Mouse (Mus musculus): Measurements from ENCODE around the gene Wnt2. TPM values are rescaled to one million over a fixed set of nuclear protein-coding genes. Genes with fewer than 3 reads are reported as not detected.

Gene Wnt2
- polyA plus RNA-seq, 1 experiment from 2014 or later, result 1.9 TPM

DNA sequence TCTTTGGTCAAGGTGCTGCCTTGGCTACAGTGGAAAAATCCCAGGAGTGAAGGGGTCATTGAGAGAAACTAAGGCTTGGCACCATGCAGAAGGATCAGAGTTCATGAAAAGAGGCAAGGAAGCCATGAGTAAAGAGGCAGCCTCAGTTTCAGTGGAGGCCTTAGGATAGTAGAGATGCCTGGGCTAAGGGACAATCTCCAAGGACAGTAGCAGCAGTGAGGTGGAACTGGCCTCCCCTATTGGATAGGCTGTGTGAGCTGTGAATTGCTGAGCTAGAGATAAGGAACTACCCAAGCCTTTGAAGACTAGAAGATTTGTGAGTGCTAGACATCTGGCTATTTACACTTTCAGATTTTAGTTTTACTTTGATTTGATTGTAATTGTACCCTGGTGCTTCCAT is 59.0 kb downstream of the Wnt2 start:
- ATAC-seq (ENCODE audit: insufficient number of reproducible peaks, low FRiP score, low TSS enrichment, low read depth), result no peak
- no peak overlapping the region for H3K27ac ChIP-seq (replicated peaks; ENCODE audit: low read depth, low read length)
- no peak overlapping the region for H3K9ac ChIP-seq (ENCODE audit: low read length)
- no peaks in the 10 kb centered on the region for H3K36me3 ChIP-seq (ENCODE audit: control insufficient read depth, insufficient read depth, low read length)
- no peak overlapping the region for H3K4me2 ChIP-seq (ENCODE audit: low read depth, severe bottlenecking)
- no peaks in the 10 kb centered on the region for H3K9me3 ChIP-seq (ENCODE audit: control insufficient read depth, low read length)
- H3K4me3 ChIP-seq (ENCODE audit: low read depth, low read length), result no peak overlapping the region
- no peak for DNase-seq (ENCODE audit: low spot score)
- no peaks in the 10 kb centered on the region for H3K27me3 ChIP-seq (ENCODE audit: control insufficient read depth, insufficient read depth, low read length)
- H3K4me1 ChIP-seq (ENCODE audit: control insufficient read depth, insufficient read depth, low read length), result no peaks in the 10 kb centered on the region

- Histone ChIP-seq H3K27me3 (ENCODE audit: control insufficient read depth, insufficient read depth, low read length) (no peaks in the 10 kb centered on the region), H3K36me3 (ENCODE audit: control insufficient read depth, insufficient read depth, low read length) (no peaks in the 10 kb centered on the region), H3K9me3 (ENCODE audit: control insufficient read depth, low read length) (no peaks in the 10 kb centered on the region), H3K4me3 (ENCODE audit: low read depth, low read length) (no peak overlapping the region), H3K4me1 (ENCODE audit: control insufficient read depth, insufficient read depth, low read length) (no peaks in the 10 kb centered on the region; the same call in 1 of the 2 replicates), H3K9ac (ENCODE audit: low read length) (no peak overlapping the region), H3K27ac (replicated peaks; ENCODE audit: low read depth, low read length) (no peak overlapping the region), H3K4me2 (ENCODE audit: low read depth, severe bottlenecking) (no peak overlapping the region)
- DNase-seq (ENCODE audit: low spot score) (no peak), ATAC-seq (ENCODE audit: insufficient number of reproducible peaks, low FRiP score, low TSS enrichment, low read depth) (no peak)
- WGBS, result 78% methylated on average over 1 of the region's 1 CpGs
These were observed 60.6 kb downstream of the Wnt2 start for GRCm38 (mm10) chr6:17969815-17970214.

DNA sequence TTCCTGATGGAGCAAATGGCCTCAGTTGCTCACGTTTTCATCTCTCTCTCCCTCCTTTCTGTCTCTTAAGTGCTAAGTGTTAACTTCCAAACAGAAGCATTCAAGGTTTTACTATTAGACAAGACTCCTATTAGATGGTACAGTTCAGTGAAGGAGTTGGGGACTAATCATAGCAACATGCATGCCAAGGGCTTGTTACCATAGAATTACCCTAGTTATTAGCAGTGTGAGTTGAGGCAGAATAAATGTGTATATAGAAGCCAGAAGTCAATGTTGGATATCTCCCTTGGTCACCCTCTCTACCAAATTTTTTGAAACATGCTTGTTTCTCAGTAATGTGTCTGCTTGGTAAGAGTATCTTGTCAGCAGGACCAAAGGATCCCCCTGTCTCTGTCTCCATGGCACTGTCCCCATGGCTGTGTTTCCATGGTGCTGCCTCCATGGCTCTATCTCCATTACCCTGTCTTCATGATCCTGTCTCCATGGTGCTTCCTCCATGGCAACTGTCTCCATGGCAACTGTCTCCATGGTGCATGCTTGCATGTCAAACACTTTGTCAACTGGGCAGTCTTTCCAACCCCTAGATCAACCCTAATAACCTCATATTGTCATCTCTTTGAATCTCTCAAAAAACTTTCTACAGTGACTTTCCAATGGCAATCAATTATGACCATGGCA is 61.8 kb downstream of the Wnt2 start:
- DNase-seq (ENCODE audit: low spot score) (no peak), ATAC-seq (ENCODE audit: insufficient number of reproducible peaks, low FRiP score, low TSS enrichment, low read depth) (no peak)
- Histone ChIP-seq H3K4me3 (ENCODE audit: low read depth, low read length) (no peak overlapping the region), H3K4me2 (ENCODE audit: low read depth, severe bottlenecking) (no peak overlapping the region), H3K27me3 (ENCODE audit: control insufficient read depth, insufficient read depth, low read length) (no peaks in the 10 kb centered on the region), H3K9me3 (ENCODE audit: control insufficient read depth, low read length) (no peaks in the 10 kb centered on the region), H3K27ac (replicated peaks; ENCODE audit: low read depth, low read length) (no peak overlapping the region), H3K4me1 (ENCODE audit: control insufficient read depth, insufficient read depth, low read length) (no peaks in the 10 kb centered on the region; the same call in 1 of the 2 replicates), H3K36me3 (ENCODE audit: control insufficient read depth, insufficient read depth, low read length) (no peaks in the 10 kb centered on the region), H3K9ac (ENCODE audit: low read length) (no peak overlapping the region)
- WGBS, result 79% methylated on average over 1 of the region's 1 CpGs

DNA sequence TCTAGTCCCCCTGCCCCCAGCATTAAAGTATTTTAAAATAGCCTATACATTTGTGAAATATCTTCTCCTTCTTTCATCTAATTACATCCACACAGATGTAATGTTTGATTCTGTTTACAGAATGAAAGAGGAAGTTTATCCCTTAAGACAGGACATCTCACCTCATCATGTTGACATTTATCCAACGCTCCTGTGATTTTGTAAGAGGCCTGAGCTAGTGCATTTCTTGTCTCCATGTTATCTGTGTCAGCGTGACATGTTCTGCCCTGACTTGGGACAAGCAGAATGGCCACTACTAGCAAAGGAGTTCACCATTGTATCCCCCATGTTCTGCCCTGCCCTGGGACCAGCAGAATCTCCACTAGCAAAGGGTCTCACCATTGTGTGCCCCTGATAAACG is 66.9 kb downstream of the Wnt2 start:
- Histone ChIP-seq H3K9ac (ENCODE audit: low read length) (no peak overlapping the region), H3K4me1 (ENCODE audit: control insufficient read depth, insufficient read depth, low read length) (no peaks in the 10 kb centered on the region; the same call in 1 of the 2 replicates), H3K9me3 (ENCODE audit: control insufficient read depth, low read length) (no peaks in the 10 kb centered on the region), H3K27me3 (ENCODE audit: control insufficient read depth, insufficient read depth, low read length) (no peaks in the 10 kb centered on the region), H3K36me3 (ENCODE audit: control insufficient read depth, insufficient read depth, low read length) (no peaks in the 10 kb centered on the region), H3K27ac (replicated peaks; ENCODE audit: low read depth, low read length) (no peak overlapping the region), H3K4me2 (ENCODE audit: low read depth, severe bottlenecking) (no peak overlapping the region), H3K4me3 (ENCODE audit: low read depth, low read length) (no peak overlapping the region)
- WGBS, result 90% methylated on average over 3 of the region's 3 CpGs
- no peak for ATAC-seq (ENCODE audit: insufficient number of reproducible peaks, low FRiP score, low TSS enrichment, low read depth)
- no peak for DNase-seq (ENCODE audit: low spot score)

DNA sequence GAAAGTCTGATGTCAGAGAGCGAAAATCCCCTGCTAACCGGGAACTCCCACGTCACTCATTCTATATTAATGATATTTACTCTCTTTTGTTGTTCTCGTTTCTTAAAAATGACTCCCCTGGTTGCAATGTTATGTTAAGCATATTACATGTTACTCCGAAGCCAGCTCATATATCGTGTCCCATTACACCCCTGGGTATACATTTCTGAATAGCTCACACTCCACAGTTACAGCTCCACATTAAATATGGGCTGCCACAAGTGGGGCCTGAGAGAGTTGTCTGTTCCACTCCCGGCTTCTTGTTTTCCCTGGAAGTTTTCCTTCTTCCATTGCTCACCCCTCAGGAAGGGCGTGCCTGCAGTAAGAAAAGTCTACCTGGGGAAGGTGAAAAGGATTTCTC is 78.6 kb downstream of the Wnt2 start:
- no peak overlapping the region for H3K4me2 ChIP-seq (ENCODE audit: low read depth, severe bottlenecking)
- no peak overlapping the region for H3K4me3 ChIP-seq (ENCODE audit: low read depth, low read length)
- ATAC-seq (ENCODE audit: insufficient number of reproducible peaks, low FRiP score, low TSS enrichment, low read depth) (no peak), DNase-seq (ENCODE audit: low spot score) (no peak)
- H3K27me3 ChIP-seq (ENCODE audit: control insufficient read depth, insufficient read depth, low read length), result no peaks in the 10 kb centered on the region
- no peaks in the 10 kb centered on the region for H3K36me3 ChIP-seq (ENCODE audit: control insufficient read depth, insufficient read depth, low read length)
- no peak overlapping the region for H3K27ac ChIP-seq (replicated peaks; ENCODE audit: low read depth, low read length)
- no peaks in the 10 kb centered on the region for H3K4me1 ChIP-seq (ENCODE audit: control insufficient read depth, insufficient read depth, low read length)
- H3K9ac ChIP-seq (ENCODE audit: low read length), result no peak overlapping the region
- no peaks in the 10 kb centered on the region for H3K9me3 ChIP-seq (ENCODE audit: control insufficient read depth, low read length)
- WGBS, result 82% methylated on average over 8 of the region's 8 CpGs

GRCm38 (mm10) chr6:17949103-17949502 is 81.3 kb downstream of the Wnt2 start:
- Histone ChIP-seq H3K27me3 (ENCODE audit: control insufficient read depth, insufficient read depth, low read length) (no peaks in the 10 kb centered on the region), H3K27ac (replicated peaks; ENCODE audit: low read depth, low read length) (no peak overlapping the region), H3K36me3 (ENCODE audit: control insufficient read depth, insufficient read depth, low read length) (no peaks in the 10 kb centered on the region), H3K4me2 (ENCODE audit: low read depth, severe bottlenecking) (no peak overlapping the region), H3K4me3 (ENCODE audit: low read depth, low read length) (no peak overlapping the region), H3K4me1 (ENCODE audit: control insufficient read depth, insufficient read depth, low read length) (no peaks in the 10 kb centered on the region), H3K9ac (ENCODE audit: low read length) (no peak overlapping the region), H3K9me3 (ENCODE audit: control insufficient read depth, low read length) (no peaks in the 10 kb centered on the region)
- ATAC-seq (ENCODE audit: insufficient number of reproducible peaks, low FRiP score, low TSS enrichment, low read depth) (no peak), DNase-seq (ENCODE audit: low spot score) (no peak)
- WGBS, result 89% methylated on average over 5 of the region's 5 CpGs

- Histone ChIP-seq H3K9ac (ENCODE audit: low read length) (no peak overlapping the region), H3K9me3 (ENCODE audit: control insufficient read depth, low read length) (no peaks in the 10 kb centered on the region), H3K27me3 (ENCODE audit: control insufficient read depth, insufficient read depth, low read length) (no peaks in the 10 kb centered on the region), H3K4me2 (ENCODE audit: low read depth, severe bottlenecking) (no peak overlapping the region), H3K4me1 (ENCODE audit: control insufficient read depth, insufficient read depth, low read length) (no peaks in the 10 kb centered on the region), H3K27ac (replicated peaks; ENCODE audit: low read depth, low read length) (no peak overlapping the region), H3K36me3 (ENCODE audit: control insufficient read depth, insufficient read depth, low read length) (no peaks in the 10 kb centered on the region), H3K4me3 (ENCODE audit: low read depth, low read length) (no peak overlapping the region)
- ATAC-seq (ENCODE audit: insufficient number of reproducible peaks, low FRiP score, low TSS enrichment, low read depth), result no peak
- DNase-seq (ENCODE audit: low spot score), result no peak
- 74% methylated on average over 11 of the region's 11 CpGs for WGBS
These were observed 83.1 kb downstream of the Wnt2 start for GRCm38 (mm10) chr6:17947130-17947831.

- DNase-seq (ENCODE audit: low spot score) (no peak), ATAC-seq (ENCODE audit: insufficient number of reproducible peaks, low FRiP score, low TSS enrichment, low read depth) (no peak)
- no peak overlapping the region for H3K27ac ChIP-seq (replicated peaks; ENCODE audit: low read depth, low read length)
- H3K9me3 ChIP-seq (ENCODE audit: control insufficient read depth, low read length), result no peaks in the 10 kb centered on the region
- no peak overlapping the region for H3K4me2 ChIP-seq (ENCODE audit: low read depth, severe bottlenecking)
- H3K9ac ChIP-seq (ENCODE audit: low read length), result no peak overlapping the region
- no peaks in the 10 kb centered on the region for H3K27me3 ChIP-seq (ENCODE audit: control insufficient read depth, insufficient read depth, low read length)
- H3K4me3 ChIP-seq (ENCODE audit: low read depth, low read length), result no peak overlapping the region
- no peaks in the 10 kb centered on the region for H3K4me1 ChIP-seq (ENCODE audit: control insufficient read depth, insufficient read depth, low read length)
- no peaks in the 10 kb centered on the region for H3K36me3 ChIP-seq (ENCODE audit: control insufficient read depth, insufficient read depth, low read length)
- WGBS, result 79% methylated on average over 5 of the region's 5 CpGs
These were observed 83.9 kb downstream of the Wnt2 start for GRCm38 (mm10) chr6:17946456-17946855.

Data from limb, embryonic 11.5 days (tissue).